Mouse (Mus musculus) liver, embryonic 14.5 days (tissue): ENCODE measurements around the gene Kctd20.

Experiments
- CTCF ChIP-seq: IDR thresholded peaks from 2 replicates; pipeline ENCODE4 v1.5.1; 2016; ENCODE audit warnings: antibody characterized with exemption, low read depth, control low read depth
- EP300 ChIP-seq: IDR thresholded peaks from 2 replicates; pipeline ENCODE4 v1.6.1; 2016; ENCODE audit warnings: antibody characterized with exemption, low read depth

DNA sequence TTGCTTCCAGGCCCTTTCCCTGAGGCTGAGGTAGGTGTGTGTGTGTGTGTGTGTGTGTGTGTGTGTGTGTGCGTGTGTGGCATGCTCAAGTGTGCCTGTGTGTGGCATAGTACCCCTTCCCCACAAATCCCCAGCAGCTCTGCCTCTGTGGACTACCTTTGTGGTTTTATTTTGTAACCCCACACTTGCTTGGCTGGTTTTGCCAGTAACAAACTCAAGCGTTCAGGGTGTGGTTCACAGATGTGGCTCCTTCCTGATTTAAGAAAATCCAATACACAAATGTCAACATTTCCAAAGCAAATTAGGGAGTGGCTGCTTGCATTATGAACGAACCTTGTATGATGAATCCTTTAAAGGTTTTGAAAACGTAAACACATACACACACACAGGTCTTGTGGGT, 65.0 kb downstream of the Kctd20 start:
- no peak for TF ChIP-seq CTCF
- no peak for TF ChIP-seq EP300
